Mouse (Mus musculus): ENCODE measurements around the gene Eps8. TPM values are rescaled to one million over a fixed set of nuclear protein-coding genes. Genes with fewer than 3 reads are reported as not detected.

Eps8 gene
- polyA plus RNA-seq, 1 experiment from 2014 or later, result 4.8 TPM

GRCm38 (mm10) chr6:137583056-137583455 lies 71.6 kb downstream of the Eps8 start:
- H3K4me3 ChIP-seq (ENCODE audit: low read depth, low read length), result no peak overlapping the region
- DNase-seq, result no peak
- 76% methylated on average over 5 of the region's 5 CpGs for WGBS (ENCODE audit: insufficient replicate concordance)
- no peak overlapping the region for H3K4me2 ChIP-seq (ENCODE audit: low read depth, low read length)
- H3K27ac ChIP-seq (ENCODE audit: low read depth), result no peak overlapping the region
- H3K4me1 ChIP-seq (ENCODE audit: insufficient read depth), result no peaks in the 10 kb centered on the region
- H3K36me3 ChIP-seq (replicated peaks; ENCODE audit: insufficient read depth, low read length), result no peaks in the 10 kb centered on the region
- H3K9ac ChIP-seq (replicated peaks), result no peak overlapping the region
- H3K9me3 ChIP-seq (ENCODE audit: low read length), result no peaks in the 10 kb centered on the region
- TF ChIP-seq CTCF (IDR thresholded peaks at IDR 0.05; ENCODE audit: low read depth) (no peak), EP300 (IDR thresholded peaks at IDR 0.05; ENCODE audit: low read depth) (no peak)
- ATAC-seq, result no peak
- no peaks in the 10 kb centered on the region for H3K27me3 ChIP-seq (ENCODE audit: insufficient read depth, low read length)

- H3K9me3 ChIP-seq (ENCODE audit: low read length), result no peaks in the 10 kb centered on the region
- DNase-seq (no peak), ATAC-seq (no peak)
- WGBS (ENCODE audit: insufficient replicate concordance), result 78% methylated on average over 19 of the region's 19 CpGs
- H3K27ac ChIP-seq (ENCODE audit: low read depth), result no peak overlapping the region
- H3K9ac ChIP-seq (replicated peaks), result no peak overlapping the region
- H3K4me3 ChIP-seq (ENCODE audit: low read depth, low read length), result no peak overlapping the region
- no peak for TF ChIP-seq EP300 (IDR thresholded peaks at IDR 0.05; ENCODE audit: low read depth)
- no peaks in the 10 kb centered on the region for H3K4me1 ChIP-seq (ENCODE audit: insufficient read depth)
- no peaks in the 10 kb centered on the region for H3K27me3 ChIP-seq (ENCODE audit: insufficient read depth, low read length)
- no peak overlapping the region for H3K4me2 ChIP-seq (ENCODE audit: low read depth, low read length)
- no peaks in the 10 kb centered on the region for H3K36me3 ChIP-seq (replicated peaks; ENCODE audit: insufficient read depth, low read length)
Measured at GRCm38 (mm10) chr6:137582207-137582889, 72.3 kb downstream of the Eps8 start.

- Histone ChIP-seq H3K4me1 (ENCODE audit: insufficient read depth) (0 out of 2 replicates have a peak, but pooled peaks cover 5% of the 10 kb centered on the region), H3K4me2 (ENCODE audit: low read depth, low read length) (no peak overlapping the region), H3K27me3 (ENCODE audit: insufficient read depth, low read length) (no peaks in the 10 kb centered on the region), H3K4me3 (ENCODE audit: low read depth, low read length) (no peak overlapping the region), H3K9ac (replicated peaks) (no peak overlapping the region), H3K36me3 (replicated peaks; ENCODE audit: insufficient read depth, low read length) (no peaks in the 10 kb centered on the region), H3K9me3 (ENCODE audit: low read length) (no peaks in the 10 kb centered on the region), H3K27ac (ENCODE audit: low read depth) (no peak overlapping the region)
- ATAC-seq, result no peak
- TF ChIP-seq CTCF (IDR thresholded peaks at IDR 0.05; ENCODE audit: low read depth) (no peak), EP300 (IDR thresholded peaks at IDR 0.05; ENCODE audit: low read depth) (no peak)
- WGBS (ENCODE audit: insufficient replicate concordance), result 69% methylated on average over 6 of the region's 6 CpGs
- DNase-seq, result no peak
Measured at GRCm38 (mm10) chr6:137581331-137582010, 73.2 kb downstream of the Eps8 start.

GRCm38 (mm10) chr6:137580503-137580902 lies 74.2 kb downstream of the Eps8 start:
- H3K4me1 ChIP-seq (ENCODE audit: insufficient read depth), result 0 out of 2 replicates have a peak, but pooled peaks cover 5% of the 10 kb centered on the region
- no peaks in the 10 kb centered on the region for H3K27me3 ChIP-seq (ENCODE audit: insufficient read depth, low read length)
- no peaks in the 10 kb centered on the region for H3K36me3 ChIP-seq (replicated peaks; ENCODE audit: insufficient read depth, low read length)
- no peak overlapping the region for H3K4me2 ChIP-seq (ENCODE audit: low read depth, low read length)
- no peak overlapping the region for H3K27ac ChIP-seq (ENCODE audit: low read depth)
- ATAC-seq, result no peak
- H3K4me3 ChIP-seq (ENCODE audit: low read depth, low read length), result no peak overlapping the region
- WGBS (ENCODE audit: insufficient replicate concordance), result 86% methylated on average over 5 of the region's 5 CpGs
- TF ChIP-seq CTCF (IDR thresholded peaks at IDR 0.05; ENCODE audit: low read depth) (no peak), EP300 (IDR thresholded peaks at IDR 0.05; ENCODE audit: low read depth) (no peak)
- no peak for DNase-seq
- H3K9me3 ChIP-seq (ENCODE audit: low read length), result no peaks in the 10 kb centered on the region
- no peak overlapping the region for H3K9ac ChIP-seq (replicated peaks)

GRCm38 (mm10) chr6:137576670-137577371 lies 77.9 kb downstream of the Eps8 start:
- Histone ChIP-seq H3K4me1 (ENCODE audit: insufficient read depth) (0 out of 2 replicates have a peak, but pooled peaks cover 5% of the 10 kb centered on the region), H3K27me3 (ENCODE audit: insufficient read depth, low read length) (no peaks in the 10 kb centered on the region), H3K9me3 (ENCODE audit: low read length) (no peaks in the 10 kb centered on the region), H3K4me3 (ENCODE audit: low read depth, low read length) (no peak overlapping the region), H3K4me2 (ENCODE audit: low read depth, low read length) (no peak overlapping the region), H3K9ac (replicated peaks) (no peak overlapping the region), H3K36me3 (replicated peaks; ENCODE audit: insufficient read depth, low read length) (no peaks in the 10 kb centered on the region), H3K27ac (ENCODE audit: low read depth) (no peak overlapping the region)
- DNase-seq, result no peak
- no peak for ATAC-seq
- TF ChIP-seq EP300 (IDR thresholded peaks at IDR 0.05; ENCODE audit: low read depth) (no peak), CTCF (IDR thresholded peaks at IDR 0.05; ENCODE audit: low read depth) (no peak)
- 34% methylated on average over 12 of the region's 12 CpGs for WGBS (ENCODE audit: insufficient replicate concordance)

GRCm38 (mm10) chr6:137576091-137576490 lies 78.6 kb downstream of the Eps8 start:
- ATAC-seq, result no peak
- H3K4me3 ChIP-seq (ENCODE audit: low read depth, low read length), result no peak overlapping the region
- TF ChIP-seq EP300 (IDR thresholded peaks at IDR 0.05; ENCODE audit: low read depth), result no peak
- no peak for TF ChIP-seq CTCF (IDR thresholded peaks at IDR 0.05; ENCODE audit: low read depth)
- H3K4me1 ChIP-seq (ENCODE audit: insufficient read depth), result 0 out of 2 replicates have a peak, but pooled peaks cover 5% of the 10 kb centered on the region
- no peak overlapping the region for H3K9ac ChIP-seq (replicated peaks)
- WGBS (ENCODE audit: insufficient replicate concordance), result 77% methylated on average over 4 of the region's 4 CpGs
- H3K9me3 ChIP-seq (ENCODE audit: low read length), result no peaks in the 10 kb centered on the region
- H3K36me3 ChIP-seq (replicated peaks; ENCODE audit: insufficient read depth, low read length), result no peaks in the 10 kb centered on the region
- H3K4me2 ChIP-seq (ENCODE audit: low read depth, low read length), result no peak overlapping the region
- H3K27ac ChIP-seq (ENCODE audit: low read depth), result no peak overlapping the region
- no peaks in the 10 kb centered on the region for H3K27me3 ChIP-seq (ENCODE audit: insufficient read depth, low read length)
- DNase-seq, result no peak

All from liver, postnatal 0 days (tissue).